Mouse (Mus musculus): ENCODE measurements at regions not wholly inside any gene's neighbourhood (a gene's known extent, or its start where the extent isn't known, plus 50 kb on each side); places are given as distances from the start of the nearest gene placed in this dataset.

DNA sequence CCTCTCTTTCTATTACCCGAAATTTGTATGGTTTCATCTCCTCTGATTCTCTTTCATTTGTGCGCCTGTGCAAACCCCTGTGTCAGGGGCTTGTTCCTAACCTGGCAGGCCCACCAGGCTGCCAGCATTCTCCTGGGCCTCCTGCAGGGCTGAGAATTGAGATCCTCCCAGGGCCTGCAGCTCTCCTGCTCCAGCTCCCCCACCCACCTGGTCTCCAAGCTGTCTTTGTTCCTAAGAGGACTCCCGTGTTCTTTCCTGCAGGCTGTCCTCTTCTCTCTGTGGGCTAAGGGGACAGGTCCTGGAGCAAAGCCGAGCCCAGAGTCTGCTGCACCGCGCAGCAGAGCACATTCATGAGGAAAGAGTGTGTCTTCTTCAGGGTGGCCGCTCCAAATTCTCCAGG, 163.3 kb upstream of the Gm4791 start:
- TF ChIP-seq CTCF (IDR thresholded peaks at IDR 0.05; ENCODE audit: low read depth, low read length): no peak
- TF ChIP-seq POLR2A (IDR thresholded peaks at IDR 0.05; ENCODE audit: borderline replicate concordance, low read depth, low read length): no peak

Measured in bone marrow macrophage, adult 2 months (primary cell).